Mouse (Mus musculus) neural tube, embryonic 13.5 days (tissue): ENCODE measurements around the gene Pdcd6ip. TPM values are rescaled to one million over a fixed set of nuclear protein-coding genes. Genes with fewer than 3 reads are reported as not detected.

ENCODE experiments used
- polyA plus RNA-seq: library from polyadenylated mRNA; unstranded; fragments of >200 nt; fragmentation: Nextera tagmentation; extraction: Ambion mirVana; gene quantifications from 2 replicates; pipeline ENCODE4 v1.2.1, GENCODE M21; 2015

Pdcd6ip gene
- polyA plus RNA-seq, 1 experiment from 2014 or later = 40.8 TPM

Other genes starting within 250 kb of the Pdcd6ip start
- 111 and 116 TPM in 2 replicates for gene Clasp2, start 33.2 kb upstream of the Pdcd6ip start, polyA plus RNA-seq
- gene Ubp1, start 222.7 kb upstream of the Pdcd6ip start, polyA plus RNA-seq = 33.6 and 34.0 TPM in 2 replicates